Mouse (Mus musculus): ENCODE measurements around the gene Hist4h4. TPM values are rescaled to one million over a fixed set of nuclear protein-coding genes. Genes with fewer than 3 reads are reported as not detected.

Gene Hist4h4
- polyA plus RNA-seq, 1 experiment from 2014 or later: 0.47 TPM

- Histone ChIP-seq H3K9me3 (no peaks in the 10 kb centered on the region), H3K4me1 (peaks cover 10% of the 10 kb centered on the region; the same call in 1 of the 2 replicates), H3K27ac (replicated peaks) (no peak overlapping the region), H3K4me3 (no peak overlapping the region), H3K27me3 (replicated peaks; ENCODE audit: low read depth, poor library complexity, severe bottlenecking) (no peaks in the 10 kb centered on the region), H3K36me3 (replicated peaks) (no peaks in the 10 kb centered on the region)
- WGBS: 71% methylated on average over 5 of the region's 5 CpGs
- no peak for DNase-seq (ENCODE audit: low spot score)
Observed at GRCm38 (mm10) chr6:136831712-136832111, 27.5 kb upstream of the Hist4h4 start.

DNA sequence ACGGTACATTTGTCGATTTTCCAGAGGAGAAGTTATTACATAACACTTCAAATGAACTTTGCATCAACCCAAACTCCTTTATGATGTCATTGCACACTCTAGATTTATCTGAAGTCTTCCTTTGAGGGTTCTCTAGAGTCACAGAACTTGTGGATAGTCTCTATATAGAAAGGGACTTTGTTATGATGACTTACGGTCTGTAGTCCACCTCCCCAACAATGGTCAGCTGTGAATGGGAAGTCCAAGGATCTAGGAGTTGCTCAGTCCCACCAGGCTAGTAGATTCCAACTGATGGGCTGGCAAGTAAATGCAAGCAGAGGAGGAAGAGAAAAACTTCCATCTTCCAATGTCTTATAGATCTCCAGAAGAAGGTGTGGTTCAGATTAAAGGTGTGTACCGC lies 24.5 kb upstream of the Hist4h4 start:
- peak overlapping the region; percentile 98 for H3K27ac ChIP-seq (replicated peaks)
- WGBS: 33% methylated on average over 4 of the region's 4 CpGs
- peak overlapping the region; percentile 99 for H3K4me3 ChIP-seq
- peaks cover 22% of the 10 kb centered on the region for H3K36me3 ChIP-seq (replicated peaks)
- H3K4me1 ChIP-seq: peaks cover 14% of the 10 kb centered on the region; the same call in 1 of the 2 replicates
- H3K9me3 ChIP-seq: no peaks in the 10 kb centered on the region
- DNase-seq (ENCODE audit: low spot score): no peak
- H3K27me3 ChIP-seq (replicated peaks; ENCODE audit: low read depth, poor library complexity, severe bottlenecking): no peaks in the 10 kb centered on the region

DNA sequence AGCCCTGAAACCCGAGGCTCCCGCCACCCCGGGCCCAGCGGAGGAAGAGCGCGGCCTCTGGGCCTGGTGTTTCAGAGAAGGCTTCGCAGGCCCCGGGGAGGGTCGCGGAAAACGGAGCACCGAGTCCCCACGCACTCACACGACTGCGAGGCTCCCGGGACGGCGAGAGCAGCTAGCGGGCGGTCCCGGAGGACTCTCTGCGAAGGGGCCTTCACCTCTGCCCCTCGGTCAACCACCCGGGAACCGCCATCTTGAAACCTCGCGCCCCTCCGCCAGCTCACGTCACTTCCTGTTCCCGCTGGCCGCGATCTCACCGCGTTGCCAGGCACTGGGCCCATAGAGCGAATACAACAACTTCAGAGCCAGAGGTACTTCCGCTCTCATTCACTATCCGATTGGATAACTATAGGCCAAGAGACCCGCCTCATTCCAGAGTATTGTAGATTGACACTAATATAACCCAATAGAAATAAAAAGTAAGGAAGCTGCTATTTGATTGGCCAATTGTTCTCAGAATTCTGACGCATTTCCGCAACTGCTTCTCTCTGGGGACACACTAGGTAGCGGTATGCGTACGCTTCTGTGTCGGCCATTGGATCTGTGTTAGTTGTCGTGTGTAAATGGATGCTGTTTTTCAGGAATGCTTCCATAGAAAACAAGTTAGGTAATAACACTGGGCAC lies 23.8 kb upstream of the Hist4h4 start, which contains the start of gene Wbp11:
Wbp11 (minus strand) TSS at position 353 of the 681 bp plus-strand sequence.
- H3K4me3 ChIP-seq: peak within 1 kb of the TSS; percentile 99
- no peaks in the 10 kb centered on the region for H3K27me3 ChIP-seq (replicated peaks; ENCODE audit: low read depth, poor library complexity, severe bottlenecking)

DNA sequence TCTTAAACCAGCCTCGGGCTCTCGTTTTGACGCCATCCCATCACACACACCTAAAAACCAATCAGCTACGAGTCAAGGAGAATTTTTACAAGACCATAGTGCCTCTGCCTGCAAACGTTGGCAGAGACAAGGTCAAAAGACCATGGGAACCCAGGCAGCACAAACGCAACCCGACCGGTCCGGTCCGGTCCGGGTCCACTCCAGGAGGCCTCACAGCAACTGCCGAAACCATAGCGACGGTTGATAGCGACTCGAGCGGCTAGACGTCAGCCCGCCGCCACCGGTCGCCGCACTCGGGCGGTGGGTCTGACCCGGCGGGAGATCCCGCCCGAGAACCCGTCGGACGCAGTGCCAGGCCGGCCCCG lies 23.3 kb upstream of the Hist4h4 start, which contains the start of gene BC049715:
BC049715 (plus strand) TSS at position 111 of the 365 bp plus-strand sequence.
- no peak for DNase-seq (ENCODE audit: low spot score)
- Histone ChIP-seq H3K4me3 (peak within 1 kb of the TSS; percentile 99), H3K4me1 (peaks cover 14% of the 10 kb centered on the region; the same call in 1 of the 2 replicates), H3K36me3 (replicated peaks) (peaks cover 31% of the 10 kb centered on the region), H3K27ac (replicated peaks) (peak within 1 kb of the TSS; percentile 98), H3K27me3 (replicated peaks; ENCODE audit: low read depth, poor library complexity, severe bottlenecking) (no peaks in the 10 kb centered on the region), H3K9me3 (no peaks in the 10 kb centered on the region)
- under 1% methylated on average over 34 of the region's 34 CpGs for WGBS

More for the DNA sequence above, 23.8 kb upstream of the Hist4h4 start, which contains the start of gene Wbp11:
- WGBS: under 1% methylated on average over 45 of the region's 45 CpGs
- Histone ChIP-seq H3K9me3 (no peaks in the 10 kb centered on the region), H3K4me1 (peaks cover 14% of the 10 kb centered on the region; the same call in 1 of the 2 replicates), H3K36me3 (replicated peaks) (peaks cover 26% of the 10 kb centered on the region), H3K27ac (replicated peaks) (peak within 1 kb of the TSS; percentile 98)
- peak; percentile 97 for DNase-seq (ENCODE audit: low spot score)

GRCm38 (mm10) chr6:136827116-136827515 lies 22.9 kb upstream of the Hist4h4 start:
- 19% methylated on average over 7 of the region's 7 CpGs for WGBS
- Histone ChIP-seq H3K4me3 (peak overlapping the region; percentile 99), H3K9me3 (no peaks in the 10 kb centered on the region), H3K27me3 (replicated peaks; ENCODE audit: low read depth, poor library complexity, severe bottlenecking) (no peaks in the 10 kb centered on the region), H3K27ac (replicated peaks) (peak overlapping the region; percentile 98), H3K4me1 (peaks cover 14% of the 10 kb centered on the region; the same call in 1 of the 2 replicates), H3K36me3 (replicated peaks) (peaks cover 35% of the 10 kb centered on the region)
- DNase-seq (ENCODE audit: low spot score): no peak

- WGBS: 92% methylated on average over 8 of the region's 8 CpGs
- no peaks in the 10 kb centered on the region for H3K9me3 ChIP-seq
- no peak for DNase-seq (ENCODE audit: low spot score)
Observed at GRCm38 (mm10) chr6:136824987-136825386, 20.8 kb upstream of the Hist4h4 start.

DNA sequence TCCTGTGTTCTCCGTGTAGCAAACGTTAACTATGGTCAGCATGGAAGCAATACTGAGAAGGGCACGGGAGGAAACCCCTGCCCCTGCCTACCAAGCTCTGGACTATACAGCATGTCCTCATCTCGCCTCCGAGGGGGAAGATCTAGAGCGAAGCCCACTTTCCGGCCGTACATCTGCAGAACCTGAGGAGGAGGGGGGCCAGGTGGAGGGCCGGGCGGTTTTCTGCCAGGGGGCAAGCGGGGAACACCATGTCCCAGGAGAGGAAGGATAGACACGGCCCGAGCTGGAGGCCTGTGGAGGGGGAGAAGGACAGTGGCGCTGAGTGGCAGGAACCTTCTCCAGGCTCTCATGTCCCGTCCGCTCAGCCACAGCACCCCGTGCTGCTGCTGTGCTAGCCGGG lies 16.9 kb upstream of the Hist4h4 start:
- H3K36me3 ChIP-seq (replicated peaks): peaks cover 94% of the 10 kb centered on the region
- DNase-seq (ENCODE audit: low spot score): no peak
- WGBS: 92% methylated on average over 18 of the region's 18 CpGs

More at GRCm38 (mm10) chr6:136824987-136825386, 20.8 kb upstream of the Hist4h4 start:
- Histone ChIP-seq H3K27ac (replicated peaks) (no peak overlapping the region), H3K4me3 (no peak overlapping the region), H3K27me3 (replicated peaks; ENCODE audit: low read depth, poor library complexity, severe bottlenecking) (no peaks in the 10 kb centered on the region), H3K36me3 (replicated peaks) (peaks cover 56% of the 10 kb centered on the region), H3K4me1 (peaks cover 14% of the 10 kb centered on the region; the same call in 1 of the 2 replicates)

DNA sequence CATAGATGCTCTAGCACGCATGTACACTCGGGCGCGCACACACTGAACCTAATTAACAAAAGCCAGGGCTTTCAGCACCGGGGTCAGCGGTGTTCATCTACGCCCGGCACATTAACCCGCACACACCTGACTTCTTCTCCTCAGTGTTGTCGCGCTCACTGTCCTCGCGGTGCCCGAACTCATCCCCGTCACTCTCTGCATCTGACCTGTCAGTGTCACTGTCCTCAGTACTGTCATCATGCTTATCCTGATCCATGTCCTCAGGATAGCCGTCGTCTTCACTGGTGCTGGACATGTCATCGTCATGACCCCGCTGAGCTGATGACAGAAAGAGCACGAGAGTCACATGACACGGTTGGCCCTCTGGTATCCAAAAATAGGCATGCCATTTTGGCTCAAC lies 16.2 kb upstream of the Hist4h4 start:
- DNase-seq (ENCODE audit: low spot score): no peak
- Histone ChIP-seq H3K4me3 (no peak overlapping the region), H3K9me3 (no peaks in the 10 kb centered on the region), H3K36me3 (replicated peaks) (peaks cover 96% of the 10 kb centered on the region), H3K27ac (replicated peaks) (no peak overlapping the region), H3K4me1 (no peaks in the 10 kb centered on the region), H3K27me3 (replicated peaks; ENCODE audit: low read depth, poor library complexity, severe bottlenecking) (no peaks in the 10 kb centered on the region)
- WGBS: 95% methylated on average over 21 of the region's 21 CpGs

More for the DNA sequence above, 16.9 kb upstream of the Hist4h4 start:
- Histone ChIP-seq H3K4me1 (no peaks in the 10 kb centered on the region), H3K9me3 (no peaks in the 10 kb centered on the region), H3K27me3 (replicated peaks; ENCODE audit: low read depth, poor library complexity, severe bottlenecking) (no peaks in the 10 kb centered on the region), H3K27ac (replicated peaks) (no peak overlapping the region), H3K4me3 (no peak overlapping the region)

DNA sequence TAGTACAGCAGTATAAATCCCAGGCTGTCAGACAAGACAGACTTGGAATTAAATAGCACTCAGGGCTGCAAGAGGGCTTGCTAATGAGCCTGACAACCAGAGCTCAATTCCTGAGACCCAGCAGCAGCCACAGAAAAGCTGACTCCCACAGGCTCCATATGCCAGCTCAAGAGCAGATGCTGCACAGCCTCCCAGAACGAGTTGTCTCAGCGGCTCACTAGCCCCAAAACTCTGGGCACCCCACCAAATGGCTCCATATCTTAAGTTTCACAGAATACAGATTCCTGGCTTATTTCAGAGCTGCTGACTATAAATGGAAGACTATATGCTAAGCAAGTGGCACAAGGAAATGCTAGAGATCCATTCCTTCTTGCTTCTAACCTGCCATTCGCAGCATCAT lies 13.3 kb upstream of the Hist4h4 start:
- Histone ChIP-seq H3K36me3 (replicated peaks) (peaks cover 97% of the 10 kb centered on the region), H3K27ac (replicated peaks) (no peak overlapping the region), H3K4me3 (no peak overlapping the region), H3K27me3 (replicated peaks; ENCODE audit: low read depth, poor library complexity, severe bottlenecking) (no peaks in the 10 kb centered on the region), H3K9me3 (no peaks in the 10 kb centered on the region), H3K4me1 (no peaks in the 10 kb centered on the region)
- DNase-seq (ENCODE audit: low spot score): no peak
- 93% methylated on average over 3 of the region's 3 CpGs for WGBS

DNA sequence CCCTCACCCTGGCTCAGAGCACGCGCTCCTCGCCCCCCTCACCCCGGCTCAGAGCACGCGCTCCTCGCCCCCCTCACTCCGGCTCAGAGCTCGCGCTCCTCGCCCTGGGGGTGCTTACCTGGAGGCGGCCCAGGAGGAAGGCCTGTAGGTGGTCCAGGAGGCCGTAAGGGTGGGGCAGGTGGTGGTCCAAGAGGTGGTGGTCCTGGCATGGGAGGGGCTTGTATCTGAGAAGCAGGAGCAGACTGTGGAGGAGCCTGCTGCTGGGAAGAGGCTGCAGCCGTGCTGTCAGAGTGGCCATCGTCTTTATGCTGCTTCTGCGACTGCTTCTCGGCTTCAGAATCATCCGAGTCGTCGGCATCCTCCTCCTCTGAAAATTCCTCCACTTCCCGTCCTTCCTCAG lies 12.6 kb upstream of the Hist4h4 start:
- Histone ChIP-seq H3K36me3 (replicated peaks) (peaks cover 97% of the 10 kb centered on the region), H3K4me1 (no peaks in the 10 kb centered on the region), H3K27ac (replicated peaks) (no peak overlapping the region), H3K9me3 (no peaks in the 10 kb centered on the region), H3K27me3 (replicated peaks; ENCODE audit: low read depth, poor library complexity, severe bottlenecking) (no peaks in the 10 kb centered on the region), H3K4me3 (no peak overlapping the region)
- no peak for DNase-seq (ENCODE audit: low spot score)
- WGBS: 94% methylated on average over 21 of the region's 21 CpGs

- Histone ChIP-seq H3K4me1 (no peaks in the 10 kb centered on the region), H3K27ac (replicated peaks) (no peak overlapping the region), H3K4me3 (no peak overlapping the region), H3K36me3 (replicated peaks) (peaks cover 96% of the 10 kb centered on the region), H3K27me3 (replicated peaks; ENCODE audit: low read depth, poor library complexity, severe bottlenecking) (no peaks in the 10 kb centered on the region), H3K9me3 (no peaks in the 10 kb centered on the region)
- 94% methylated on average over 7 of the region's 7 CpGs for WGBS
- no peak for DNase-seq (ENCODE audit: low spot score)
Observed at GRCm38 (mm10) chr6:136815381-136815780, 11.2 kb upstream of the Hist4h4 start.

DNA sequence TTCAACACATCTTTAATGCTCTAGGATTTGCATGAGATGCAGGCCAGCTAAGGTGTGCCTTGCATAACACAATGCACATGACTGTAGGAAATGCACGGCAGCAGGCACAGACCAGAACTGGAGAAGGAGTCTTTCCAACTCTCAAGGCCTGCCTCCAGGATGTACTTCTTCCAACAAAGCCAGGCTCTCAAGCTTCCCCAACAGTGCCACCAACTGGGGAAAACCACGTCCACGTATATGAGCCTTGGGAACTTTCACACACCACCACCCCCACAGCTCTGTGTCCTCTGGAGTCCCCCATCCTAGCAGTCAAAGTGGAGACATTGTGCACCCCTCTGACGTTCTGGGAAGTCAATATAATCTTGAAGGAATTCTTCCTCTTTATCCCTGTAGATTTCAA lies 8.9 kb upstream of the Hist4h4 start:
- H3K27me3 ChIP-seq (replicated peaks; ENCODE audit: low read depth, poor library complexity, severe bottlenecking): no peaks in the 10 kb centered on the region
- peaks cover 81% of the 10 kb centered on the region for H3K36me3 ChIP-seq (replicated peaks)
- H3K4me3 ChIP-seq: no peak overlapping the region
- no peak for DNase-seq (ENCODE audit: low spot score)
- peaks cover 14% of the 10 kb centered on the region for H3K4me1 ChIP-seq
- no peaks in the 10 kb centered on the region for H3K9me3 ChIP-seq
- WGBS: 62% methylated on average over 4 of the region's 4 CpGs
- no peak overlapping the region for H3K27ac ChIP-seq (replicated peaks)

DNA sequence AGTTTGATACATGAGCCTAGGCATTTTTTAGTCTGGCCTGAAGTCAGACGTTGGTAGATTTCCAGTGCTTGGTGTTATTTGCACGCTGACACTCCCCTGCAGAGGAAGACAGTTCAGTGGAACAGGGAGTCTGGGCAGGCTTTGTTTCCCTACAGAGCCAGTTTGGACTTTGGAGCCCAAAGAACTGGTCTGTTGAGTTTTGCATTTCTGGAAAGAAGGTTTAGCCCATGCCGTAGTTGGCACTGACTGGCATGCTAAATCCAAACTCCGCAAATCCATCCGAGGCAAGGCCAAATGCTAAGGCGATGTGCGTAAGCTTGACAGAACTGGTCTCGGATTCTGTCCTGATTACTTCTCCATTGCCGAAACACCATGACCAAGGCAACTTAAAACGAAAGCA lies 7.0 kb upstream of the Hist4h4 start:
- H3K27ac ChIP-seq (replicated peaks): no peak overlapping the region
- H3K36me3 ChIP-seq (replicated peaks): peaks cover 62% of the 10 kb centered on the region
- WGBS: 91% methylated on average over 10 of the region's 10 CpGs
- H3K4me1 ChIP-seq: peaks cover 22% of the 10 kb centered on the region
- no peaks in the 10 kb centered on the region for H3K9me3 ChIP-seq
- DNase-seq (ENCODE audit: low spot score): no peak
- H3K4me3 ChIP-seq: no peak overlapping the region
- H3K27me3 ChIP-seq (replicated peaks; ENCODE audit: low read depth, poor library complexity, severe bottlenecking): no peaks in the 10 kb centered on the region

Measured in embryonic facial prominence, embryonic 10.5 days (tissue).